Mouse (Mus musculus) E14TG2a.4 (cell line): ENCODE data around the gene Gca.

Experiments
- H3K27me3 ChIP-seq: 2 replicates; pipeline ENCODE4 v1.6.1; 2014; ENCODE audit warnings: low read length, control low read depth; ENCODE audit not compliant: insufficient read depth
- H3K36me3 ChIP-seq: 2 replicates; pipeline ENCODE4 v1.6.1; 2014; ENCODE audit warnings: low read length, control low read depth; ENCODE audit not compliant: insufficient read depth
- H3K4me1 ChIP-seq: replicated peaks from 2 replicates; pipeline ENCODE4 v1.6.1; 2014; ENCODE audit warnings: low read depth, low read length, control low read depth
- H3K4me3 ChIP-seq: replicated peaks from 2 replicates; pipeline ENCODE4 v1.5.1; 2014; ENCODE audit warnings: mild to moderate bottlenecking, low read length
- H3K9me3 ChIP-seq: 2 replicates; pipeline ENCODE4 v1.6.1; 2014; ENCODE audit warnings: low read length, control low read depth
- CTCF ChIP-seq: conservative IDR thresholded peaks from 2 replicates; pipeline ENCODE4 v1.5.1; 2014; ENCODE audit warnings: low read length
- NANOG ChIP-seq: IDR thresholded peaks from 2 replicates; pipeline ENCODE4 v1.6.1; 2014; ENCODE audit warnings: borderline replicate concordance, low read length, mixed read lengths
- POU5F1 ChIP-seq: IDR thresholded peaks from 2 replicates; pipeline ENCODE4 v1.6.1; 2014; ENCODE audit warnings: low read length, borderline replicate concordance

Gca gene

GRCm38 (mm10) chr2:62660565-62660964 is 3.5 kb upstream of the Gca start:
- no peaks in the 10 kb centered on the region for H3K36me3 ChIP-seq
- peaks cover 10% of the 10 kb centered on the region for H3K4me1 ChIP-seq
- H3K9me3 ChIP-seq = no peaks in the 10 kb centered on the region
- no peak overlapping the region for H3K4me3 ChIP-seq
- TF ChIP-seq POU5F1 (no peak), NANOG (no peak), CTCF (peak; percentile 45)
- H3K27me3 ChIP-seq = no peaks in the 10 kb centered on the region

- no peaks in the 10 kb centered on the region for H3K9me3 ChIP-seq
- peaks cover 12% of the 10 kb centered on the region for H3K4me1 ChIP-seq
- no peaks in the 10 kb centered on the region for H3K27me3 ChIP-seq
- H3K36me3 ChIP-seq = no peaks in the 10 kb centered on the region
- no peak overlapping the region for H3K4me3 ChIP-seq
- TF ChIP-seq NANOG (no peak), CTCF (no peak), POU5F1 (no peak)
Measured at GRCm38 (mm10) chr2:62662560-62662959, 1.5 kb upstream of the Gca start.

GRCm38 (mm10) chr2:62664839-62665238 is 754 bp downstream of the Gca start:
- H3K4me3 ChIP-seq = peak overlapping the region; percentile 82
- peaks cover 15% of the 10 kb centered on the region for H3K4me1 ChIP-seq
- no peaks in the 10 kb centered on the region for H3K36me3 ChIP-seq
- no peak for TF ChIP-seq NANOG
- TF ChIP-seq CTCF = no peak
- no peak for TF ChIP-seq POU5F1
- no peaks in the 10 kb centered on the region for H3K9me3 ChIP-seq
- no peaks in the 10 kb centered on the region for H3K27me3 ChIP-seq

GRCm38 (mm10) chr2:62665536-62665935 is 1.5 kb downstream of the Gca start:
- Histone ChIP-seq H3K36me3 (0 out of 2 replicates have a peak, but pooled peaks cover 2% of the 10 kb centered on the region), H3K4me3 (no peak overlapping the region), H3K4me1 (peaks cover 15% of the 10 kb centered on the region), H3K9me3 (no peaks in the 10 kb centered on the region), H3K27me3 (no peaks in the 10 kb centered on the region)
- TF ChIP-seq CTCF (no peak), NANOG (0 out of 2 replicates have a peak, but pooled peaks have one; percentile 30)

- Histone ChIP-seq H3K4me3 (no peak overlapping the region), H3K4me1 (peaks cover 10% of the 10 kb centered on the region), H3K27me3 (no peaks in the 10 kb centered on the region), H3K9me3 (no peaks in the 10 kb centered on the region), H3K36me3 (peaks cover 12% of the 10 kb centered on the region)
- TF ChIP-seq CTCF = no peak
- no peak for TF ChIP-seq NANOG
- TF ChIP-seq POU5F1 = no peak
Measured at GRCm38 (mm10) chr2:62669848-62670247, 5.8 kb downstream of the Gca start.

GRCm38 (mm10) chr2:62670301-62670700 is 6.2 kb downstream of the Gca start:
- H3K36me3 ChIP-seq = peaks cover 12% of the 10 kb centered on the region
- H3K4me3 ChIP-seq = no peak overlapping the region
- TF ChIP-seq NANOG = no peak
- TF ChIP-seq CTCF = no peak
- TF ChIP-seq POU5F1 = no peak
- H3K4me1 ChIP-seq = peaks cover 6% of the 10 kb centered on the region; the same call in 1 of the 2 replicates
- H3K27me3 ChIP-seq = no peaks in the 10 kb centered on the region
- H3K9me3 ChIP-seq = no peaks in the 10 kb centered on the region

- Histone ChIP-seq H3K9me3 (no peaks in the 10 kb centered on the region), H3K27me3 (no peaks in the 10 kb centered on the region)
- TF ChIP-seq NANOG (no peak), POU5F1 (no peak), CTCF (no peak)
Measured at GRCm38 (mm10) chr2:62670767-62671166, 6.7 kb downstream of the Gca start.

GRCm38 (mm10) chr2:62672788-62673187 is 8.7 kb downstream of the Gca start:
- H3K27me3 ChIP-seq = no peaks in the 10 kb centered on the region
- H3K9me3 ChIP-seq = no peaks in the 10 kb centered on the region
- TF ChIP-seq NANOG = no peak
- TF ChIP-seq POU5F1 = no peak
- TF ChIP-seq CTCF = no peak
- H3K4me3 ChIP-seq = no peak overlapping the region
- H3K4me1 ChIP-seq = peaks cover 3% of the 10 kb centered on the region; the same call in 1 of the 2 replicates
- H3K36me3 ChIP-seq = peaks cover 12% of the 10 kb centered on the region

More at GRCm38 (mm10) chr2:62670767-62671166, 6.7 kb downstream of the Gca start:
- Histone ChIP-seq H3K4me1 (peaks cover 3% of the 10 kb centered on the region; the same call in 1 of the 2 replicates), H3K36me3 (peaks cover 12% of the 10 kb centered on the region), H3K4me3 (no peak overlapping the region)

- TF ChIP-seq CTCF (no peak), NANOG (no peak), POU5F1 (no peak)
- H3K4me3 ChIP-seq = no peak overlapping the region
- no peaks in the 10 kb centered on the region for H3K27me3 ChIP-seq
- no peaks in the 10 kb centered on the region for H3K9me3 ChIP-seq
- H3K36me3 ChIP-seq = no peaks in the 10 kb centered on the region
- H3K4me1 ChIP-seq = peaks cover 10% of the 10 kb centered on the region; the same call in 1 of the 2 replicates
Measured at GRCm38 (mm10) chr2:62681667-62682066, 17.6 kb downstream of the Gca start.
